Mouse (Mus musculus): ENCODE data around the gene Tnpo1. TPM values are rescaled to one million over a fixed set of nuclear protein-coding genes. Genes with fewer than 3 reads are reported as not detected.
"Not testable (repeated sequence)": the region's sequence is repeated elsewhere in the genome, so short reads cannot be mapped to it uniquely, and the experiment has no call there.

The Tnpo1 gene
- polyA plus RNA-seq, 1 experiment, result 44.1 TPM

GRCm38 (mm10) chr13:98834723-98835122, 91.5 kb downstream of the Tnpo1 start:
- Histone ChIP-seq H3K4me3 (ENCODE audit: insufficient read depth, poor library complexity, severe bottlenecking) (no peak overlapping the region), H3K79me2 (ENCODE audit: control insufficient read depth, insufficient read depth) (no peaks in the 10 kb centered on the region), H3ac (ENCODE audit: control insufficient read depth, insufficient read length, low read depth) (no peak overlapping the region), H3K36me3 (ENCODE audit: control insufficient read depth, insufficient read depth) (peaks cover 18% of the 10 kb centered on the region), H3K27me3 (ENCODE audit: control insufficient read depth, insufficient read depth, insufficient read length) (no peaks in the 10 kb centered on the region), H3K79me3 (ENCODE audit: low read depth) (no peaks in the 10 kb centered on the region)
- no peak for TF ChIP-seq USF1 (IDR thresholded peaks at IDR 0.05; ENCODE audit: low read depth)
- TF ChIP-seq MYOD1 (IDR thresholded peaks at IDR 0.05; ENCODE audit: control insufficient read depth, insufficient read length, low read depth), result no peak
- TF ChIP-seq CEBPB (IDR thresholded peaks at IDR 0.05; ENCODE audit: low read depth), result no peak
- no peak for TF ChIP-seq FOSL1 (IDR thresholded peaks at IDR 0.05; ENCODE audit: insufficient read depth, low read length, poor library complexity, severe bottlenecking)
- TF ChIP-seq MYOG (IDR thresholded peaks at IDR 0.05; ENCODE audit: control insufficient read depth, extremely low read depth, insufficient read length), result no peak
- no peak for TF ChIP-seq CTCF (IDR thresholded peaks at IDR 0.05; ENCODE audit: control insufficient read depth, insufficient read depth, insufficient read length)
- no peak for TF ChIP-seq MAX (IDR thresholded peaks at IDR 0.05)

GRCm38 (mm10) chr13:98834199-98834598, 92.0 kb downstream of the Tnpo1 start:
- Histone ChIP-seq H3K27me3 (ENCODE audit: control insufficient read depth, insufficient read depth, insufficient read length) (no peaks in the 10 kb centered on the region), H3ac (ENCODE audit: control insufficient read depth, insufficient read length, low read depth) (no peak overlapping the region), H3K79me2 (ENCODE audit: control insufficient read depth, insufficient read depth) (no peaks in the 10 kb centered on the region), H3K4me3 (ENCODE audit: insufficient read depth, poor library complexity, severe bottlenecking) (no peak overlapping the region), H3K36me3 (ENCODE audit: control insufficient read depth, insufficient read depth) (peaks cover 13% of the 10 kb centered on the region), H3K79me3 (ENCODE audit: low read depth) (no peaks in the 10 kb centered on the region)
- TF ChIP-seq MYOG (IDR thresholded peaks at IDR 0.05; ENCODE audit: control insufficient read depth, extremely low read depth, insufficient read length) (no peak), MYOD1 (IDR thresholded peaks at IDR 0.05; ENCODE audit: control insufficient read depth, insufficient read length, low read depth) (no peak), USF1 (IDR thresholded peaks at IDR 0.05; ENCODE audit: low read depth) (no peak), MAX (IDR thresholded peaks at IDR 0.05) (no peak), CTCF (IDR thresholded peaks at IDR 0.05; ENCODE audit: control insufficient read depth, insufficient read depth, insufficient read length) (no peak), CEBPB (IDR thresholded peaks at IDR 0.05; ENCODE audit: low read depth) (no peak), FOSL1 (IDR thresholded peaks at IDR 0.05; ENCODE audit: insufficient read depth, low read length, poor library complexity, severe bottlenecking) (no peak)

GRCm38 (mm10) chr13:98832451-98833450, 93.4 kb downstream of the Tnpo1 start:
- Histone ChIP-seq H3ac (ENCODE audit: control insufficient read depth, insufficient read length, low read depth) (no peak overlapping the region), H3K36me3 (ENCODE audit: control insufficient read depth, insufficient read depth) (no peaks in the 10 kb centered on the region), H3K27me3 (ENCODE audit: control insufficient read depth, insufficient read depth, insufficient read length) (no peaks in the 10 kb centered on the region), H3K4me3 (ENCODE audit: insufficient read depth, poor library complexity, severe bottlenecking) (no peak overlapping the region), H3K79me2 (ENCODE audit: control insufficient read depth, insufficient read depth) (no peaks in the 10 kb centered on the region), H3K79me3 (ENCODE audit: low read depth) (no peaks in the 10 kb centered on the region)
- TF ChIP-seq MYOG (IDR thresholded peaks at IDR 0.05; ENCODE audit: control insufficient read depth, extremely low read depth, insufficient read length) (no peak), CEBPB (IDR thresholded peaks at IDR 0.05; ENCODE audit: low read depth) (no peak), USF1 (IDR thresholded peaks at IDR 0.05; ENCODE audit: low read depth) (no peak), MAX (IDR thresholded peaks at IDR 0.05) (no peak), CTCF (IDR thresholded peaks at IDR 0.05; ENCODE audit: control insufficient read depth, insufficient read depth, insufficient read length) (no peak)

GRCm38 (mm10) chr13:98829026-98829425, 97.2 kb downstream of the Tnpo1 start:
- H3K4me3 ChIP-seq (ENCODE audit: insufficient read depth, poor library complexity, severe bottlenecking); H3K27me3 ChIP-seq (ENCODE audit: control insufficient read depth, insufficient read depth, insufficient read length); H3ac ChIP-seq (ENCODE audit: control insufficient read depth, insufficient read length, low read depth); H3K79me3 ChIP-seq (ENCODE audit: low read depth); H3K36me3 ChIP-seq (ENCODE audit: control insufficient read depth, insufficient read depth); H3K79me2 ChIP-seq (ENCODE audit: control insufficient read depth, insufficient read depth): not testable (repeated sequence)

GRCm38 (mm10) chr13:98825574-98825973, 100.6 kb downstream of the Tnpo1 start:
- H3ac ChIP-seq (ENCODE audit: control insufficient read depth, insufficient read length, low read depth), result no peak overlapping the region
- no peak overlapping the region for H3K4me3 ChIP-seq (ENCODE audit: insufficient read depth, poor library complexity, severe bottlenecking)
- H3K27me3 ChIP-seq (ENCODE audit: control insufficient read depth, insufficient read depth, insufficient read length), result no peaks in the 10 kb centered on the region
- no peaks in the 10 kb centered on the region for H3K79me2 ChIP-seq (ENCODE audit: control insufficient read depth, insufficient read depth)
- no peaks in the 10 kb centered on the region for H3K36me3 ChIP-seq (ENCODE audit: control insufficient read depth, insufficient read depth)
- H3K79me3 ChIP-seq (ENCODE audit: low read depth), result no peaks in the 10 kb centered on the region
- TF ChIP-seq MYOG (IDR thresholded peaks at IDR 0.05; ENCODE audit: control insufficient read depth, extremely low read depth, insufficient read length) (no peak), CTCF (IDR thresholded peaks at IDR 0.05; ENCODE audit: control insufficient read depth, insufficient read depth, insufficient read length) (no peak), USF1 (IDR thresholded peaks at IDR 0.05; ENCODE audit: low read depth) (no peak), MYOD1 (IDR thresholded peaks at IDR 0.05; ENCODE audit: control insufficient read depth, insufficient read length, low read depth) (no peak), FOSL1 (IDR thresholded peaks at IDR 0.05; ENCODE audit: insufficient read depth, low read length, poor library complexity, severe bottlenecking) (no peak), MAX (IDR thresholded peaks at IDR 0.05) (no peak), CEBPB (IDR thresholded peaks at IDR 0.05; ENCODE audit: low read depth) (no peak)

GRCm38 (mm10) chr13:98819094-98819493, 107.1 kb downstream of the Tnpo1 start:
- peaks cover 4% of the 10 kb centered on the region for H3K79me3 ChIP-seq (ENCODE audit: low read depth)
- peaks cover 6% of the 10 kb centered on the region for H3K79me2 ChIP-seq (ENCODE audit: control insufficient read depth, insufficient read depth)
- H3ac ChIP-seq (ENCODE audit: control insufficient read depth, insufficient read length, low read depth), result no peak overlapping the region
- H3K4me3 ChIP-seq (ENCODE audit: insufficient read depth, poor library complexity, severe bottlenecking), result no peak overlapping the region
- H3K36me3 ChIP-seq (ENCODE audit: control insufficient read depth, insufficient read depth), result no peaks in the 10 kb centered on the region
- TF ChIP-seq MYOD1 (IDR thresholded peaks at IDR 0.05; ENCODE audit: control insufficient read depth, insufficient read length, low read depth) (no peak), MAX (IDR thresholded peaks at IDR 0.05) (no peak), MYOG (IDR thresholded peaks at IDR 0.05; ENCODE audit: control insufficient read depth, extremely low read depth, insufficient read length) (no peak), CEBPB (IDR thresholded peaks at IDR 0.05; ENCODE audit: low read depth) (no peak), CTCF (IDR thresholded peaks at IDR 0.05; ENCODE audit: control insufficient read depth, insufficient read depth, insufficient read length) (no peak), FOSL1 (IDR thresholded peaks at IDR 0.05; ENCODE audit: insufficient read depth, low read length, poor library complexity, severe bottlenecking) (no peak), USF1 (IDR thresholded peaks at IDR 0.05; ENCODE audit: low read depth) (no peak)
- H3K27me3 ChIP-seq (ENCODE audit: control insufficient read depth, insufficient read depth, insufficient read length), result no peaks in the 10 kb centered on the region
